Mouse (Mus musculus) liver, adult 2 months (tissue): ENCODE results near the gene Rps10. TPM values are rescaled to one million over a fixed set of nuclear protein-coding genes. Genes with fewer than 3 reads are reported as not detected.

Experiments used
- DNase-seq: peaks from one replicate; pipeline ENCODE4 v3.0.0-alpha.2; 2011; ENCODE audit warnings: low read depth, low spot score; ENCODE audit errors: extremely low read depth
- H3K27ac ChIP-seq: fragments of 200-500 bp; replicated peaks from 2 replicates; pipeline ENCODE4 v1.5.1; 2012; ENCODE audit warnings: low read depth, mild to moderate bottlenecking, control low read depth, inconsistent platforms, low read length; ENCODE audit not compliant: insufficient read depth
- H3K27me3 ChIP-seq: fragments of 200-500 bp; 2 replicates; pipeline ENCODE4 v1.6.1; 2012; ENCODE audit warnings: mild to moderate bottlenecking, moderate library complexity, low read length, inconsistent platforms; ENCODE audit not compliant: control insufficient read depth, insufficient read depth
- H3K36me3 ChIP-seq: fragments of 200-500 bp; 2 replicates; pipeline ENCODE4 v1.6.1; 2012; ENCODE audit warnings: low read length, inconsistent platforms; ENCODE audit not compliant: control insufficient read depth, insufficient read depth
- H3K4me1 ChIP-seq: fragments of 200-500 bp; 2 replicates; pipeline ENCODE4 v1.6.1; 2011; ENCODE audit warnings: low read length; ENCODE audit not compliant: control insufficient read depth, insufficient read depth
- H3K4me3 ChIP-seq: fragments of 200-500 bp; 2 replicates; pipeline ENCODE4 v1.5.1; 2011; ENCODE audit warnings: low read depth, mild to moderate bottlenecking, control low read depth, low read length, moderate library complexity; ENCODE audit not compliant: insufficient read depth
- H3K79me2 ChIP-seq: fragments of 200-500 bp; 2 replicates; pipeline ENCODE4 v1.6.1; 2012; ENCODE audit warnings: inconsistent platforms, mild to moderate bottlenecking, low read length, moderate library complexity; ENCODE audit not compliant: control insufficient read depth, insufficient read depth
- H3K9ac ChIP-seq: fragments of 200-500 bp; 2 replicates; pipeline ENCODE4 v1.6.1; 2012; ENCODE audit warnings: low read depth, mild to moderate bottlenecking, control low read depth, inconsistent platforms, low read length
- CTCF ChIP-seq: fragments of 200-500 bp; IDR thresholded peaks from 2 replicates; pipeline ENCODE4 v1.5.1; 2011; ENCODE audit warnings: low read depth, low read length, control low read depth
- POLR2A ChIP-seq: fragments of 200-500 bp; IDR thresholded peaks from 2 replicates; pipeline ENCODE4 v1.6.1; 2011; ENCODE audit warnings: low read length, control low read depth; ENCODE audit not compliant: insufficient read depth; ENCODE audit errors: extremely low read depth
- WGBS: fragments of 180-500 bp; shearing (Covaris S2); methylation state at CpG from one replicate; pipeline ENCODE4 v1.1.7; 2018; 5-methylcytosine and 5-hydroxymethylcytosine counted together
- polyA plus RNA-seq: library from polyadenylated mRNA; depleted of rRNA; stranded (reverse); fragments of >200 nt; gene quantifications from 2 replicates; pipeline ENCODE4 v1.2.3, GENCODE M21; 2012
- total RNA-seq: library from RNA; depleted of rRNA; stranded (reverse); fragments of >200 nt; gene quantifications from 2 replicates; pipeline ENCODE4 v1.2.3, GENCODE M21; 2014

The Rps10 gene
- total and polyA plus RNA-seq, 2 experiments = 416 to 437 TPM

DNA sequence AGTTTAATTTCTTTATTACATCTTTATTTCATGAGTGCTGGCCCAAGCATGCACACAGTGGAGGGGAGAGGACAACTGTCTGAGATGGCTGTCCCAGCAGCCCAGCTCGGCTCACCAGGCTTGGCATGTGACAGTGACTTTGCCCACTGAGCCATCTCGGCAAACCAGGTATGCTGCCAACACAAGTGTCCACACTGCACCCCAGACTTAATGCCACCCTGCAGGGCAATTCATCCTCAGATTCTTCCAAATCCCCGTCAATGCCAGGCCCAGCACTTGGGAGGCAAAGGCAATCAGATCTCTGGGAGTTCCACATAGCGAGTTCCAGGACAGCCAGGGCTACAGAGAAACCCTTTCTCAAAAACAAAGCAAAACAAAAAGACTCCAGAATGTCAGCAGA lies 23.5 kb downstream of the Rps10 start:
- Histone ChIP-seq H3K36me3 (no peaks in the 10 kb centered on the region), H3K27me3 (no peaks in the 10 kb centered on the region), H3K9ac (no peak overlapping the region), H3K27ac (no peak overlapping the region), H3K4me3 (no peak overlapping the region), H3K4me1 (peaks cover 8% of the 10 kb centered on the region), H3K79me2 (peaks cover 73% of the 10 kb centered on the region)
- no peak for DNase-seq
- TF ChIP-seq POLR2A (no peak), CTCF (no peak)
- WGBS = 63% methylated on average over 4 of the region's 4 CpGs

DNA sequence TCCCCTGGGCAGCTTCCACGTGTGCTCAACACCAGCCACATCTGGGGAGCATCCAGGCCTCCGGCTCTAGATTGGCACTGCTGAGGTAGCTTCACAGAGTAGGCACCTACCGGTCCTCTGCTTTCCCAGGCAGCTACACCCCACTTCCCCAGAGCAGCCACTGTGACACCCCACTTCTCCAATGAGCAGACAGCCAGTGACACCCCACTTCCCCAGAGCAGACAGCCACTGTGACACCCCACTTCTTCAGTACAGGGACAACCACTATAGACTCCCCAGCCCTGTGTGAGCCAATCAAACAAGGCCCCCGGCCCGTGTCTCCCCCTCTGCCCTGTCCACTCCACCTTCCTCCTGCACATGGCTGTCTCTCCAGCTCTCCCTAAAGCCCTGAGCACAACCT lies 24.5 kb downstream of the Rps10 start:
- TF ChIP-seq POLR2A = no peak
- no peak for TF ChIP-seq CTCF
- no peak for DNase-seq
- no peak overlapping the region for H3K9ac ChIP-seq
- H3K27ac ChIP-seq = no peak overlapping the region
- 77% methylated on average over 5 of the region's 5 CpGs for WGBS
- H3K4me1 ChIP-seq = peaks cover 8% of the 10 kb centered on the region
- peaks cover 68% of the 10 kb centered on the region for H3K79me2 ChIP-seq
- H3K36me3 ChIP-seq = no peaks in the 10 kb centered on the region
- H3K27me3 ChIP-seq = no peaks in the 10 kb centered on the region
- H3K4me3 ChIP-seq = no peak overlapping the region

DNA sequence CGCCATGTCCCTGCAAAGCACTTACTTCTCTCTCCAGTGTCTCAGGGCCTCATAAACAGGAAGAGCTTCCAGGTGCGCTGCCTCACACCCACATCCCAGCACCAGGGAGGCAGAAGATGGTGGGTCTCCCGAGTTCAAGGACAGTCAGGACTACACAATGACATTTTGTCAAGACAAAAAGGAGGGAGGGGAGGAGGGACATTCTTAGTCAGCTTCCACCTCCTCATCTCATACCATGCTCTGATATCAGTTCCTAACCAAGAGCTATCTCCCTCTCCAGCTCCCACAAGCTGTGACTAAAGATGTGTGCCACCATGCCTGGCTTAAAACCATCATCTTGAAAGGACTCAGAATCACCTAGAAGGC lies 25.0 kb downstream of the Rps10 start:
- H3K27ac ChIP-seq = no peak overlapping the region
- DNase-seq = no peak
- no peaks in the 10 kb centered on the region for H3K27me3 ChIP-seq
- peaks cover 68% of the 10 kb centered on the region for H3K79me2 ChIP-seq
- peaks cover 8% of the 10 kb centered on the region for H3K4me1 ChIP-seq
- TF ChIP-seq POLR2A (no peak), CTCF (no peak)
- H3K4me3 ChIP-seq = no peak overlapping the region
- H3K36me3 ChIP-seq = no peaks in the 10 kb centered on the region
- WGBS = 65% methylated on average over 3 of the region's 3 CpGs
- H3K9ac ChIP-seq = no peak overlapping the region

DNA sequence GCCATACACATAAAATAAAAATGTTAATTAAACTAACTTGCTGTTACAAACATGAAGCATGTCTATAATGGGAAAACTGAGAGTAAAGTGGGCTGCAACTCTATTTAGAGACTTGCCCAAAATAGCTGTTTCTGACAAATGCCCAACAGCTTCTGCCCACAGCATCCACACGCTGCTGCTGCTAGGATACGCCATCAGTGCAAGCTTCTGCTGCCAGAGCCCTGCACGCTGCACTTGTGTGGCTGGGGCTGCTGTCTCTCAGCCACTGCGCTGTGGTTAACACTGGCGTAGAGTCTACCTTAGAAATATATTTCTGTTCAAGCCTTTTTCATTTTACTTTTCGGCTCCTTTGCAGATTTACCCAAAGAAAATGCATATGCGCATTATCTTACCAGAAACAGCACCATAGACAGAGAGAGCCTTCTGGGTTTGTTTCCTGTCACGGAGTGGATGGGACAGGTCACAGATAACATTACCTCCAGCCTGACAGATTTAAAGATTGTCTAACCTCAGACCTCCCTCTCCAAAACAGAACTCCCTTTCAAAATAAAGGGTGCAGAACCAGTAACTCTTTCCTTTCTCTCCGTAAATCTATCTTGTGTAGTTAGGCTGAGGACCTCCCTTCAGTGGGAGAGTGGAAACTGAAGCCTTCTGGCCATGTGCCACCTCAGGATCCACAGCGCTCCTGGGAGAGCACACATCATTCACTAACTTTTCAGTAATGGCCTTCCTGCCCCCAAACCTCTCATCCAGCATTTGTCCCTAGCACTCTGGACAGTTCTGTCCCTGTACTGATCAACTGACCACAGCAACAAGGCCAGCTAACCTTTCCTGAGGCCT lies 25.6 kb downstream of the Rps10 start:
- WGBS = 83% methylated on average over 10 of the region's 10 CpGs
- no peak for DNase-seq
- Histone ChIP-seq H3K4me1 (peaks cover 8% of the 10 kb centered on the region), H3K27me3 (no peaks in the 10 kb centered on the region), H3K36me3 (no peaks in the 10 kb centered on the region), H3K9ac (no peak overlapping the region), H3K79me2 (peaks cover 70% of the 10 kb centered on the region), H3K27ac (no peak overlapping the region), H3K4me3 (no peak overlapping the region)
- TF ChIP-seq CTCF = no peak

DNA sequence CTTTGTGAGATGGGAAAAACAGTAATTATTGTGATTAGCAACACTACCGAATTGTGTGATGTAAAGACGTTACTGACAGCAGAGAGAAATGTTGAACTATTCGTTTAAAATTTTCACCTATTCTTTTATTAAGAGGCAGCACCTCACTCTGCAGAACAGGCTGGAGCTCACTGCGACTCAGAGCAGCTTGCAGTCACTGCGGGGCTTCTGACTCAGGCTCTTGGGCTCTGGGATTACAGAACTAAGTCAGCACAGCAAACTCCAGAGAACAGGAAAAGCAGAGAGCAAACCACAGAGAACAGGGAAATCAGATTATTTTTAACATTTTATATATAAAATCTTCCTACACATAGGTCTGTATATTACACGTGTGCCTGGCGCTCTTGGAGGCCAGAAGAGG lies 26.9 kb downstream of the Rps10 start:
- H3K79me2 ChIP-seq = peaks cover 65% of the 10 kb centered on the region
- WGBS = 94% methylated on average over 7 of the region's 7 CpGs
- TF ChIP-seq CTCF (no peak), POLR2A (no peak)

DNA sequence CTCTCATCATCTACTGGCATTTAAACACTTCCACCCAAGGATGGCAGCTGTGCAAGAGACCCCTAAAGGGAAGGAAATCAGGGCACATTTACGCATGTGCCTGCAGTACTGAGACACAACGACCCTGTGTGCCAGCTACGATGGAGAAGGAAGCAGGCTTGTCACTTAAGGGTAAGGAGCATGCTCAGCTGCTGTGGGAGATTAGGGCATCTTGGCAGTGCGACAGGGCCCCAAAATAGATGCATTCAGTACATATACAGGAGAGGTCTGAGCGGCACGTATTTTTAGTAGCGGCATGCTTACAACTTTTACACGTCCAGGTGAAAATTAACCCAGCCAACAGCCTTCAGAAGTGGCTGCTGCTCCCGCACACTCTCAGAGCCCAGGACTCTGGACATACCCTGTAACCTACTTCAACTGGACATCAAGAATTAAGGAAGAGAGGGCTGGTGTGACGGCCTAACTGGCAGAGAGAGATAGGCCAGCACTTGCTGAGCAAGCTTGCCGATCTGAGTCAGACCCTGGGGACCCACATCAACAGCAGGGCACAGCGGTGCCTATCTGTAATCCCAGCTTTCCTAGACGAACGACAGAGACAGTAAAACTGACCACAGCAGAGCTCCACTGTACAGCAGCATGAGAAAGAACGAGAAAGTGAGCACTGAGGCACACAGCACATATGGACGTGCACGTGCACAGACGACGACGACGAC lies 32.8 kb downstream of the Rps10 start:
- no peak overlapping the region for H3K9ac ChIP-seq
- no peaks in the 10 kb centered on the region for H3K4me1 ChIP-seq
- H3K79me2 ChIP-seq = peaks cover 62% of the 10 kb centered on the region
- DNase-seq = no peak
- H3K27me3 ChIP-seq = no peaks in the 10 kb centered on the region
- TF ChIP-seq POLR2A (no peak), CTCF (no peak)
- no peak overlapping the region for H3K4me3 ChIP-seq
- WGBS = 81% methylated on average over 21 of the region's 21 CpGs
- no peak overlapping the region for H3K27ac ChIP-seq
- no peaks in the 10 kb centered on the region for H3K36me3 ChIP-seq

More for the DNA sequence above, 26.9 kb downstream of the Rps10 start:
- Histone ChIP-seq H3K9ac (no peak overlapping the region), H3K4me3 (no peak overlapping the region), H3K27ac (no peak overlapping the region), H3K4me1 (peaks cover 8% of the 10 kb centered on the region), H3K27me3 (no peaks in the 10 kb centered on the region), H3K36me3 (no peaks in the 10 kb centered on the region)
- DNase-seq = no peak
